Mouse (Mus musculus) intestine, embryonic 14.5 days (tissue): ENCODE data around the gene Ttc7. TPM values are rescaled to one million over a fixed set of nuclear protein-coding genes. Genes with fewer than 3 reads are reported as not detected.

ENCODE experiments used
- ATAC-seq: fragments of 200-750 bp; cut with Nextera tagmentation; replicated peaks from 2 replicates; pipeline ENCODE4 v1.8.0; 2017; ENCODE audit warnings: low read depth, moderate number of reproducible peaks, moderate TSS enrichment, moderate library complexity; ENCODE audit not compliant: low FRiP score, low TSS enrichment
- DNase-seq: peaks from one replicate; pipeline ENCODE4 v3.0.0-alpha.2; 2018; ENCODE audit warnings: low spot score
- H3K27ac ChIP-seq: fragments of 300-500 bp; sonication (generic); 2 replicates; pipeline ENCODE4 v1.5.1; 2014; ENCODE audit warnings: low read depth, mild to moderate bottlenecking, control low read depth
- H3K27me3 ChIP-seq: fragments of 300-500 bp; sonication (generic); replicated peaks from 2 replicates; pipeline ENCODE4 v1.6.1; 2014; ENCODE audit warnings: low read length, control low read depth; ENCODE audit not compliant: control insufficient read depth, insufficient read depth
- H3K36me3 ChIP-seq: fragments of 300-500 bp; sonication (generic); 2 replicates; pipeline ENCODE4 v1.6.1; 2014; ENCODE audit warnings: low read length, control low read depth; ENCODE audit not compliant: control insufficient read depth, insufficient read depth
- H3K4me1 ChIP-seq: fragments of 300-500 bp; sonication (generic); replicated peaks from 2 replicates; pipeline ENCODE4 v1.6.1; 2014; ENCODE audit warnings: low read length, control low read depth, mixed read lengths; ENCODE audit not compliant: control insufficient read depth, insufficient read depth
- H3K4me2 ChIP-seq: fragments of 300-500 bp; sonication (generic); 2 replicates; pipeline ENCODE4 v1.6.1; 2014; ENCODE audit warnings: low read length
- H3K4me3 ChIP-seq: fragments of 300-500 bp; sonication (generic); 2 replicates; pipeline ENCODE4 v1.5.1; 2014; ENCODE audit warnings: low read depth, low read length, control low read depth, mixed read lengths
- H3K9ac ChIP-seq: fragments of 300-500 bp; sonication (generic); 2 replicates; pipeline ENCODE4 v1.6.1; 2014; ENCODE audit warnings: mild to moderate bottlenecking, low read length
- H3K9me3 ChIP-seq: fragments of 300-500 bp; sonication (generic); 2 replicates; pipeline ENCODE4 v1.6.1; 2016; ENCODE audit warnings: low read length, control low read depth; ENCODE audit not compliant: control insufficient read depth
- WGBS: fragments of 180-500 bp; shearing (Covaris S2); extraction: QIAGEN DNeasy Blood & Tissue Kit; methylation state at CpG from one replicate; pipeline ENCODE4 v1.1.7; 2014; 5-methylcytosine and 5-hydroxymethylcytosine counted together
- polyA plus RNA-seq: library from polyadenylated mRNA; unstranded; fragments of >200 nt; fragmentation: Nextera tagmentation; extraction: Ambion mirVana; gene quantifications from 2 replicates; pipeline ENCODE4 v1.2.1, GENCODE M21; 2014

The Ttc7 gene
- polyA plus RNA-seq, 1 experiment from 2014 or later = 11.9 TPM

- Histone ChIP-seq H3K4me2 (peak overlapping the region; percentile 96), H3K4me1 (peaks cover 11% of the 10 kb centered on the region; the same call in 1 of the 2 replicates), H3K27ac (no peak overlapping the region), H3K27me3 (peaks cover 17% of the 10 kb centered on the region), H3K4me3 (peak overlapping the region; percentile 75), H3K36me3 (no peaks in the 10 kb centered on the region), H3K9ac (peak overlapping the region; percentile 90), H3K9me3 (no peaks in the 10 kb centered on the region)
- WGBS = 9% methylated on average over 21 of the region's 21 CpGs
- DNase-seq = peak; percentile 68
- ATAC-seq = no peak
These were observed 1.2 kb downstream of the Ttc7 start for GRCm38 (mm10) chr17:87283755-87284481.

- ATAC-seq (no peak), DNase-seq (no peak)
- Histone ChIP-seq H3K27ac (no peak overlapping the region), H3K4me3 (no peak overlapping the region), H3K9me3 (no peaks in the 10 kb centered on the region), H3K36me3 (no peaks in the 10 kb centered on the region), H3K27me3 (peaks cover 17% of the 10 kb centered on the region), H3K4me1 (peaks cover 11% of the 10 kb centered on the region; the same call in 1 of the 2 replicates), H3K4me2 (peak overlapping the region; percentile 96), H3K9ac (no peak overlapping the region)
- WGBS = 69% methylated on average over 7 of the region's 7 CpGs
These were observed 1.9 kb downstream of the Ttc7 start for GRCm38 (mm10) chr17:87284482-87285040.

- Histone ChIP-seq H3K9me3 (no peaks in the 10 kb centered on the region), H3K27me3 (peaks cover 17% of the 10 kb centered on the region), H3K4me1 (peaks cover 11% of the 10 kb centered on the region; the same call in 1 of the 2 replicates), H3K36me3 (no peaks in the 10 kb centered on the region), H3K9ac (no peak overlapping the region), H3K4me3 (no peak overlapping the region), H3K4me2 (no peak overlapping the region), H3K27ac (no peak overlapping the region)
- DNase-seq (no peak), ATAC-seq (no peak)
- 70% methylated on average over 23 of the region's 23 CpGs for WGBS
These were observed 3.2 kb downstream of the Ttc7 start for GRCm38 (mm10) chr17:87285731-87286465.

GRCm38 (mm10) chr17:87286481-87287143 lies 3.9 kb downstream of the Ttc7 start:
- Histone ChIP-seq H3K36me3 (no peaks in the 10 kb centered on the region), H3K4me3 (no peak overlapping the region), H3K4me1 (peaks cover 5% of the 10 kb centered on the region; the same call in 1 of the 2 replicates), H3K27me3 (peaks cover 17% of the 10 kb centered on the region), H3K27ac (no peak overlapping the region), H3K9ac (no peak overlapping the region), H3K9me3 (no peaks in the 10 kb centered on the region), H3K4me2 (no peak overlapping the region)
- ATAC-seq (no peak), DNase-seq (no peak)
- 71% methylated on average over 8 of the region's 8 CpGs for WGBS

- Histone ChIP-seq H3K4me2 (no peak overlapping the region), H3K27ac (no peak overlapping the region), H3K9ac (no peak overlapping the region), H3K27me3 (peaks cover 17% of the 10 kb centered on the region), H3K4me1 (peaks cover 3% of the 10 kb centered on the region; the same call in 1 of the 2 replicates), H3K36me3 (no peaks in the 10 kb centered on the region), H3K9me3 (no peaks in the 10 kb centered on the region), H3K4me3 (no peak overlapping the region)
- WGBS = 67% methylated on average over 8 of the region's 8 CpGs
- ATAC-seq (no peak), DNase-seq (no peak)
These were observed 4.6 kb downstream of the Ttc7 start for GRCm38 (mm10) chr17:87287197-87287777.

- ATAC-seq = no peak
- DNase-seq = no peak
- no peak overlapping the region for H3K9ac ChIP-seq
- 44% methylated on average over 12 of the region's 12 CpGs for WGBS
- H3K4me2 ChIP-seq = no peak overlapping the region
- H3K4me1 ChIP-seq = peaks cover 3% of the 10 kb centered on the region; the same call in 1 of the 2 replicates
- H3K36me3 ChIP-seq = no peaks in the 10 kb centered on the region
- H3K4me3 ChIP-seq = no peak overlapping the region
- H3K27ac ChIP-seq = no peak overlapping the region
- peaks cover 17% of the 10 kb centered on the region for H3K27me3 ChIP-seq
- H3K9me3 ChIP-seq = no peaks in the 10 kb centered on the region
These were observed 5.4 kb downstream of the Ttc7 start for GRCm38 (mm10) chr17:87288131-87288530.

- WGBS = 61% methylated on average over 5 of the region's 5 CpGs
- DNase-seq (no peak), ATAC-seq (no peak; the same call in 1 of the 2 replicates)
- Histone ChIP-seq H3K4me1 (peaks cover 2% of the 10 kb centered on the region; the same call in 1 of the 2 replicates), H3K9me3 (no peaks in the 10 kb centered on the region), H3K4me2 (no peak overlapping the region), H3K27ac (no peak overlapping the region), H3K27me3 (peaks cover 7% of the 10 kb centered on the region; the same call in 1 of the 2 replicates), H3K9ac (no peak overlapping the region), H3K4me3 (no peak overlapping the region), H3K36me3 (no peaks in the 10 kb centered on the region)
These were observed 6.7 kb downstream of the Ttc7 start for GRCm38 (mm10) chr17:87289367-87289766.

GRCm38 (mm10) chr17:87291037-87291436 lies 8.4 kb downstream of the Ttc7 start:
- no peaks in the 10 kb centered on the region for H3K36me3 ChIP-seq
- no peak for ATAC-seq
- H3K4me2 ChIP-seq = no peak overlapping the region
- no peak overlapping the region for H3K27ac ChIP-seq
- WGBS = 73% methylated on average over 7 of the region's 7 CpGs
- no peaks in the 10 kb centered on the region for H3K4me1 ChIP-seq
- DNase-seq = no peak
- H3K9me3 ChIP-seq = no peaks in the 10 kb centered on the region
- H3K9ac ChIP-seq = no peak overlapping the region
- no peak overlapping the region for H3K4me3 ChIP-seq
- 0 out of 2 replicates have a peak, but pooled peaks cover 4% of the 10 kb centered on the region for H3K27me3 ChIP-seq
